Mouse (Mus musculus): ENCODE data around the gene Aire. TPM values are rescaled to one million over a fixed set of nuclear protein-coding genes. Genes with fewer than 3 reads are reported as not detected.

Gene Aire
- polyA plus RNA-seq (2012) = 0.09 TPM in 1 of 2 replicates, not detected in the other

DNA sequence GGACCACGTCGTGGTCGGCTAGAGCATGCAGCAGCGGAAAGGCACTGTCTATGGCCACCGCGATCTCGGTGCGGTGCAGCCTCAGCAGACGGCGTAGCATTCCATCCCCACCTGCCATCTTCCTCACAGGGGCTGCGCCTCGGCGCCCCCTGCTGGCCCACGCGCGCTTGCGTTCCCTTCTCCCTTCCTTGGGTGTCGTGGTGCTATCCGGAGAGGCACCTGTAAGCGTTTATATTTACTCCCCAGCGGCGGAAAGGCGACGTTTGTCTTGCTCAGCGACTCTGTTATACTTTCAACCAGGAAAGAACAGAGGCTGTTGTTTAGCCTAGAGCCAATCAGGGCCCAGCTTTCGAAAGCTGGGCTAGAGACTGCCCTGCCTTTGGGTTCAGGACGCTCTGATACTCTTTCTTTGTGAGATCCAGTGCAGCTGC, at the start of gene Aire:
TSS of gene Aire (minus strand) at position 205 of the 431 bp plus-strand sequence.
- no peak for TF ChIP-seq GATA1 (IDR thresholded peaks at IDR 0.05; ENCODE audit: low read length)

DNA sequence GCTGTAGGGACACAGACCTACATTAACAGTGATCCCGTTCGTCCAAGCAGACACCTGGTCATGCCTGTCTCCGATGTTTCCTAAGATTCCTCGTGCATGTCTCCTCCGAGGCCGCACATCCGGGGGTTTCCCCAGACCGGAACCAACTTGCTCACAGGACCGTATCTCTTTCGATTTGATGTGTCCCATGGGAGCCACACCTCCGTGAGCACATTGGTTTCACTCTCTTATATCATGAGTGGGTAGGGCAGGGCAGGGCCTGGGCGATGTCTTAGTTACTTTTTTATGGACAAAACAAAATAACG, 49.3 kb upstream of the Aire start:
- no peak for TF ChIP-seq GATA1 (IDR thresholded peaks at IDR 0.05; ENCODE audit: low read length)

DNA sequence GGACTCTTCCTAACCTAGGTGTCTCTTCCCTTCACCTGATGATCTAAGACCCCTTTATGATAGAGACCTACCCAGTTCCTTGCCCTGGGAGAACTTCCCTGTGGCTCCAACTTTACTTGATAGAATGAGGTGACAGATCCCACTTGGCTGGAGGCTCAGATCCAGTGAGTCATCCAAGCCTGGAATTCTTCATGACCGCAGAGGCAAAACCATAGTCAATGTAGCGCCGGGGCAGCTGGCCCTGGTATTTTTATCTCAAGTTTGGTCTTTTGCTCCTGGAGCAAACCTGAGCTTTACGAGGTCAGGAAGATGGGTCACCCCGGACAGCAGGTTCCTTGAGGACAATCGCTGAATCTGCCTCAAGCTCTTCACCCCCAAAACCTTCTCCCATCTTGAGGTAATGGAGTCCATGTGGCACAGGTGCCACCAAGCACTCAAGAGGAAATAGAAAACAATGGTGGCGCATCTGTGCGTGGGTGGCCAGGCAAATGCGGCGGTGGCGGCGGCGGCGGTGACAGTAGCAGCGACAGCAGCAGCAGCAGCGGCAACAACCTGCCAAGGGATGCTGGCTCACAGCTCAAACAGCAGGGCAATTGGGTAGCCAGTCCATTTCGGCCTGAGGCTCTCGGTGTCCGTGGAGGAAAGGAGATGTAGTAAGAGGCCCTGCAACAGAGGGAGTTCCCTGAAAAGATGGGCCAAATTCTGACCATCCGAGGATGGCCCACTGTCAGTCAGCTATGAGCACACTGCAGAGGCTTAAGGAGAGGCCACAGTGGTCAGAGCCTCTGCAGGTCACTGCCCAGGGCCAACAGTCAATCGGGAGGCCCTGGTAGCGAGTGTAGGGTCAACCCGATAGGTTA, 48.7 kb upstream of the Aire start:
- no peak for TF ChIP-seq GATA1 (IDR thresholded peaks at IDR 0.05; ENCODE audit: low read length)

DNA sequence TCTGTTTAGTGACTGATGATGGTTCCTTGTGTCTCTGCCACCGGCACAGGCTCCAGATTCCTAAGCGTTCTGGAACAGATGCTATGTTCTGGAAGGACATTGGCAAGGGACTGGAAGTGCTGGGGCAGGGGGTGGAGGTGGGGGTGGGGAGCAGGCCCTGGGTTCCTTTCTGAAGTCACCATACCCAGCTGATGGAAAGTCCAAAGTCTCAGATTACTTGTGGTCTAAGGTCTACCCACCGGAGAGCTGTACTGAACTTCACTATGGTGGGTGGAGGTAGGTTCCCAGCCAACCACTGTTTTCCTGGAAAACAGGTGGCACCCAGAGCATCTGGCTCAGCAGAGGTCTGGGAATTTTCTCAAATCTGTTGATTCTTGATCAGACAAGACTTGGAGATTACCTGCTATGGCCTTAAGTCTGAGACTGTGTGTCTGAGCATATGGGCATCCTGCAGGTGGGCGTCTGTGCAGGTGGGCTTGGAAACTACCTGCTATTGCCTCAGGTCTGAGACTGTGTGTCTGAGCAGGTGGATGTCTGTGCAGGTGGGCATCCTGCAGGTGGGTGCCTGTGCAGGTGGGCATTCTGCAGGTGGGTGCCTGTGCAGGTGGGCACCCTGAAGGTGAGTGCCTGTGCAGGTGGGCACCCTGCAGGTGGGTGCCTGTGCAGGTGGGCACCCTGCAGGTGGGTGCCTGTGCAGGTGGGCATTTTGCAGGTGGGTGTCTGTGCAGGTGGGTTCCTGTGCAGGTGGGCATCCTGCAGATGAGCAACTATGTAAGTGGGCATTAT, 47.5 kb upstream of the Aire start:
- no peak for TF ChIP-seq GATA1 (IDR thresholded peaks at IDR 0.05; ENCODE audit: low read length)

DNA sequence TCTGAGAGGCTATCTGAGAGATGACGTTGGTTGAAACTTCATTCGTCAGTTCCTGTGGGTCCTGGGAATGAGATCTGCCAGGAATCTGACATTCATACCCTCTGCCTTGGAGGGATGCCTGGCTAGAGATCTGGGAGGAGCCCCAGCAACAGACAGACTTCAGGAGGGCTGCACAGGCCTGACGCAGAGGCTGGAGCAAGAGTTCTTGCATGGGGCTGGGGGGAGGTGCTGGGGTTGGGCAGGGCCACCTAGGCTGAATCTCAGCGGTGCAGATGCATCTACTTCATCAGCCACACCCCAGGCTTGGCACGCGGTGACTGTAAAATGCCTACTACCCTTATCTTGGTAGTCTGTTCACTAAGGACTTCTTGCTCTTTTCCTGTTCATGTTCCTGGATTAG, 46.8 kb upstream of the Aire start:
- no peak for TF ChIP-seq GATA1 (IDR thresholded peaks at IDR 0.05; ENCODE audit: low read length)

DNA sequence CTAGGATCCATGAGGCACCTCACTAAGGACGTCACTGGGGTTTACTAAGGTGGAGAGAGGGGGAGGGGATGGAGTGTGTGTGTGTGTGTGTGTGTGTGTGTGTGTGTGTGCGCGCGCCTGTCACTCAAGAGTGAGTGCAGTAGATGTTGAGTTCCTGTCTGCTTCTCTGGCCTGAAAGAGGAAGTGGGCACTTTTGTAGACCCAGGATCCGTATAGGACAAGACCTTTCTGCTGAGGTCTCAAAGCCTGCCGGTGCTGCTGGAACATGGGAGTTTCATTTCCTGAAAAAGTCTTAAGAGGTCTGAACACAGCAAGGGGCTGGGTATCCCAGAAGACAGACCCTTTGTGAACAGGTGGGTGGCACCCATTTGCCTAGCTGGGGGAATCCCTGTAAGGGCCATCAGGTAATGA, 43.7 kb upstream of the Aire start:
- no peak for TF ChIP-seq GATA1 (IDR thresholded peaks at IDR 0.05; ENCODE audit: low read length)

DNA sequence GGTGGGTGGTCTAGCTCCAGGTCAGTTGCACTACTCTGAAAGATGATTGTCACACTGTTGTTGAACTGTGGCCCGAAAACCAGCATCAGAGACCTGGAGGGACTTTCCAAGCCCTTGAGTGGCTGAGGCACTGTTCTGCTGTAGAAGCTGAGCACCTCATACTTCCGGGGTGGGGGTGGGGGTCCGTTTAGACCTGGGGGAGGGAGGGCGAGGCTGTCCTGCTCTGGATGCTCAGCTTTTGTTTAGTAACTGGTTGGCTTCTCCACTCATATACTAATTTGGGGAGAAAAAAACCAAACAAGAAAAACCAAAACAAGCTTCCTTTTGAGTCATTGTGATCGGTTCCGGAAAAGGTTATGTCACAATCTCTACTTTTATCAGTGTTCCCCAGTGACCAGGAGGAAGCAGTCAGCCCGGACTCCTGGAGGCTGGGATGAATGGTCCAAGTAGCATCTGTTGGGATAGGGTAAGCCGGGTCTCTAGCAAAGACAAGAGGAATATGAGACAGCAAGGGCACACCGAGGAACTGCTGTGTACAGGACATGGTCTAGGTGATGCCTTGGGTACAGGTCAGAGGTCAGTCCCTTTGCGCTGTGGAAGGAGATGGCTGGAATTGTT, 43.1 kb upstream of the Aire start:
- no peak for TF ChIP-seq GATA1 (IDR thresholded peaks at IDR 0.05; ENCODE audit: low read length)

DNA sequence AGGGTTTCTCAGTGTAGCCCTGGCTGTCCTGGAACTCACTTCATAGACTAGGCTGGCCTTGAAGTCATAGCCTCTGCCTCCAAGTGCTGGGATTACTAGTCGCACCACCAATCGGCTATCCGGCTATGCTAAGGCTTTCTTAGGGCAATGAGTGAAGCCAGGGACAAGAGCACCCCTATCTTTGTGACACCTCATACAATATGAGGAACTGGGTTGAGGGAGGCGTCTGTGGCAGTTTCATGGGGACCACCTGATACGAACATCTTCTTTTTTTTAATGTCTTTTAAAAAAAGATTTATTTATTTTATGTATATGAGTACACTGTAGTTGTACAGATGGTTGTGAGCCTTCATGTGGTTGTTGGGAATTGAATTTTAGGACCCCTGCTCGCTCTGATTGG, 42.3 kb upstream of the Aire start:
- no peak for TF ChIP-seq GATA1 (IDR thresholded peaks at IDR 0.05; ENCODE audit: low read length)

DNA sequence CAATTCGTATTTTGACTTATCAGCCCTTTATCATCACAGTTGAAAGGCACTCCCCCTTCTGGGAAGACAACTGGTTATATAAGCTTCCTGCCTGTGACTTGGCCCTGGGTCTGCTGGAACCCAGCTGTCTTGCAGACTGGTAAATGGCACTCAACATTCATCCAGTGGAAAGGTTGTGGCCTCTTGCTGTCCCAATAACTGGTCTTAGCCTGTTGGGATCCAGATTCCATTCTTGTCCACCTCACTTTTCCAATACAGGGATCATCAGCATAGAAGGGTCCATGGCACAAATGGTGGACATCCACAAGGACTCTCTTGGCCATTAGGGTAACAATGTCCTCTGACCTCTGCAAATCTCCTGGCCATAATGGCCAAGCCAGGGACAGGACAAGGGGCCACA, 40.7 kb upstream of the Aire start:
- no peak for TF ChIP-seq GATA1 (IDR thresholded peaks at IDR 0.05; ENCODE audit: low read length)

DNA sequence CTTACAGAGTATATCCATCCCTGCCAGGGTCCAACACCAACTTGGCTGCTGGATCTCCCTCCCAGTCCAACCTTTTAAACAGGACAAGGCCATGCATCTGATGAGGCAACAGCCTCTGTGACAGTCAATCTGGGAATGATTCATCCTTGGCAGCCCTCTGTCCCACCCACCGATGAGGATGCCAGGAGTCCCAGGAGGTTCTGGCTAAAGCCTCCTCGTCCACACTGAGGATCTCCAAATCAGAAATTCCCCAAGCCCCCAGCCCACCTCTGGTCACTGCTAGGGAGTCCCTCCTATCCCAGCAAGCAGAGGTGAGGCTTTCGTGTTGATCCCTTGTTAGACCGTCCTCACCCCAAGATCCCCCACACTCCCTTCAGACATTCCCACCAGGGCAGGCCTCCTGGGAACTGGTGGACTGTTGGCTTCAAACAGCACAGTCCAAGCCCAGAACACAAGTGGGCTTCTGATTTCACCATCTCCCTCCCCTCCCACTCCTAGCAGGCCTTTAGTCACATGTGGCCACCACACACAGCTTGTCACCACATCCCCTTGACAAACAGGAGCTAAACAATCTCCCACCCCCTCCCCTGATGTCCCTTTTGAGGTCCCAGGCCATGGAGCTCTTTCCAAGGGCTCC, 36.7 kb upstream of the Aire start:
- no peak for TF ChIP-seq GATA1 (IDR thresholded peaks at IDR 0.05; ENCODE audit: low read length)

DNA sequence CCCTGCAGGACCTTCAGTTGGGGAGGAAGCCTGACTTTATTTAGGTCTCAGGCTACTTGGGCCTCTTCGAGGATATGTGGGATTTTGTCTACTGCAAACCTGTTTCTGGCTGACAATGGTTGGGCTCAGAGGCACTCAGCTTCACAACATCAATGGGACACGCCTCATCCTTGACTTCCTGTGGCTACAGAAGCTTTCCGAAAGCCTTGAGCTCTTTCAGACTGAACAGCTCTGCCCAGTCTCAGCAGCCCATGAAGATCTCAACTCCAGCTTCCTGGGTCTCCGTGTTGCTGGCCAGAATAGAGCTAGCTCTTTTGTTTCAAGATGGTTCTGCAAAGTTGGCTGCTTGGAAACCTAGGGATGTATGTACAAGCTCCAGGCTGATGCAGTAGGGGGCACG, 34.9 kb upstream of the Aire start:
- no peak for TF ChIP-seq GATA1 (IDR thresholded peaks at IDR 0.05; ENCODE audit: low read length)

DNA sequence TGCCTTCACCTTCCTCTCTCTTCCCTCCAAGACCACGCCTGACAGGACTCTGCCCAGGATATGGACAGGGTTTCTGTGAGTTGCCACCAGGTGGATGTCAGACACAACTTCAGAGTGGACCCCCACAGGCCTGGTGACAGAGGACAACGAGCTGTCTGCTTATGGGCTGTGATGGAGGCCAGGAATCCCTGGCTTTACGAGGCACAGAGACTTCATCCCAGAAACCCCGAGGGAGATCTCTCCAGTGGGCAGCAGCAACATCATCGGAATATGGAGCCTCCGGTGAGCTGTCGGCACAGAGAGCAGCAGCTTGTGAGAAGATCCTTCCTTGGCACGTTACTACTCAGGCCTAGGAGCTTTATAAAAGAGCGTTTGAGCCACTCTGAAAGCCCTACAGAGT, 34.5 kb upstream of the Aire start:
- no peak for TF ChIP-seq GATA1 (IDR thresholded peaks at IDR 0.05; ENCODE audit: low read length)

DNA sequence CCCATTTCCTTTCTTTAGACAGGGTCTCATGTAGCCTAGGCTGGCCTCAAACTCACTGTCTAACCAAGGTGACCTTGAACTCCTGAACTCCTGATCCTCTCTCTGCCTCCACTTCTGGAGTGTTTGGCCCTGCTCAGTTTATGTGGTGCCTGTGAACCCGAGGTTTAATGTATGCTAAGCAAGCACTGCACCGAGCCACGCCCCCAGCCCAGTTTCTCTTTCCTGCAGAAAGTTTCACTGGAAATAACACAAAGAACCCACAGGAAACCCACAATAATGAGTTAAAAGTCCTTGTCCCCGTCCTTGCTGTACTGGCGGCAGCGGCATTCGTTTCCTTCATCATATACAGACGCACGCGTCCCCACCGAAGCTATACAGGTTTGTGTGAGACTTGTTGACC, 31.6 kb upstream of the Aire start:
- no peak for TF ChIP-seq GATA1 (IDR thresholded peaks at IDR 0.05; ENCODE audit: low read length)

DNA sequence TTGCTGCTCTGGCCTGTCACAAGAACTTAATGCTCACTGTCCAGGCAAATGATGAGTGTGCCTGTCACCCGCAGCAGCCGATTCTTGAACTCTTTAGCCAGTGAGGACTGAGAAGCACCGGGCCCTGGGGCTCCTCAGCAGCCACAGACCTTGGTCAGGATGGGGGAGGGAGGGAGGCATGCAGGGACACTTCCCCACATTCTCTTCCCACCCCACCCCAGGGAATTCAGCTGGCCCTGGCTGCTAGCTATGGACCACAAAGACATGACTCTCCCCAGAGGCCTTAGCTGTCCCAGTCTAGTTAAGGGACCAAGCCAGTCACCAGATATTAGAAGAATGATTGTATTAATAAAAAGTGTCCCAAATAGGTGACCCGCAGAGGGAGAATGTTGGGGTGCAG, 30.7 kb upstream of the Aire start:
- no peak for TF ChIP-seq GATA1 (IDR thresholded peaks at IDR 0.05; ENCODE audit: low read length)

DNA sequence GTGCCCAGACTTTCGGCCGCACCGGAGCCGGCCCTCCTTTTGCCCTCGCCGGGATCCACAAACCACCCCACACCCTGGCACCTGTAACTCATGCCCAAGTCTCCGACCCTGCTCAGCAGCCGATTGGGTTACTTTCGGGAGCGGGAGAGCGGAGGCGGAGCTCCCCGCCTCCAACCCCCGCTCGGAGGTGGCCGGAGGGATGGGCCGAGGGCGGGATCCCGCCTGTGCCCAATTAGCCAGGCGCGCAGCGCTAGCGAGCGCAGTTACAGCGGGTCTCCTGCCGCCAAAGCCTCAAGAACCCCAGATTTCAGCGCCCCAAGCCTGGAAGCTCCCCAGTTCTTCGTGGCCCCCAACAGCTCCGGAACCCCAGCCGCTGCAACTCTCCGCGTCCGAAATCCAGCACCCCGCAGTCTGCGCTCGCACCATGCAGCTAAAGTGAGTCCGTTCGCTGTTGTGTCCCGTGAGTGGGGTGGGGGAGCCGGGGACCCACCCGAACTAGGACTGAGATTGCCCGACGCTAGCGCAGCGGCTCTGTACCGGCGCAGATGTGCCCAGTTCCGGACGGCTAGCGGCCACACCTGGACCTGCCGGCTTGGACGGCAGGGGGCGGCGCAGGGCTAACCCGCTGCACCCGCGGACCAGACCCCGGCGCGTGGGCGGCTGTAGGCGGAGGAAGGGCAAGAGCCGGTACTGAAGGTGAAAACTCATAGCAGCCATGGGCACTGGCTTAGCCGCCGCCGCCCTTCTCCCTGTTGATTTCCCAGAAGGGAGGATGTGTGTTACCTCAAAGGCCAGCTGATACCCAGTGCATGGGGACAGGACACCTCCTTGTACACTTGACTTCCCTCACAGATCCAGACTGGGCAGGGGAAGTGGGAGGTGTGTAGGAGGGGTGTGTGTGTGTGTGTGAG, 25.9 kb upstream of the Aire start, which contains the start of gene Icosl:
TSS of gene Icosl (plus strand) at position 202 of the 911 bp plus-strand sequence.
- no peak for TF ChIP-seq GATA1 (IDR thresholded peaks at IDR 0.05; ENCODE audit: low read length)

Measured in G1E-ER4 (cell line).